Mouse (Mus musculus): ENCODE data around the gene Prrg3. TPM values are rescaled to one million over a fixed set of nuclear protein-coding genes. Genes with fewer than 3 reads are reported as not detected.

Prrg3 gene
- total RNA-seq, 2 experiments from 2014 or later, result not detected

Other genes with a start within 250 kb of the Prrg3 start
- 20.4 and 27.3 TPM in 2 replicates for gene Vma21, start 146.7 kb upstream of the Prrg3 start, total RNA-seq (2014; fragmentation: Nextera tagmentation)
- 13.5 and 17.6 TPM in 2 replicates for gene Vma21, start 146.7 kb upstream of the Prrg3 start, total RNA-seq (2017)
- gene Gm1141, start 41.6 kb upstream of the Prrg3 start, total RNA-seq (2014; fragmentation: Nextera tagmentation), result not detected in 2 replicates
- not detected in 2 replicates for gene Gm1141, start 41.6 kb upstream of the Prrg3 start, total RNA-seq (2017)
- gene Fate1, start 10.4 kb downstream of the Prrg3 start, total RNA-seq (2014; fragmentation: Nextera tagmentation), result not detected in 2 replicates
- not detected in 2 replicates for gene Fate1, start 10.4 kb downstream of the Prrg3 start, total RNA-seq (2017)
- not detected in 2 replicates for gene Cnga2, start 29.2 kb downstream of the Prrg3 start, total RNA-seq (2014; fragmentation: Nextera tagmentation)
- not detected in 2 replicates for gene Cnga2, start 29.2 kb downstream of the Prrg3 start, total RNA-seq (2017)